Mouse (Mus musculus) kidney, embryonic 14.5 days (tissue): Measurements from ENCODE around the gene Sim2. TPM values are rescaled to one million over a fixed set of nuclear protein-coding genes. Genes with fewer than 3 reads are reported as not detected.

Source experiments
- ATAC-seq: fragments of 200-750 bp; cut with Nextera tagmentation; 2 replicates; pipeline ENCODE4 v1.8.0; 2017; ENCODE audit warnings: moderate number of reproducible peaks, mild to moderate bottlenecking, moderate TSS enrichment, moderate library complexity; ENCODE audit not compliant: low FRiP score, low TSS enrichment
- H3K27ac ChIP-seq: fragments of 300-500 bp; sonication (generic); 2 replicates; pipeline ENCODE4 v1.5.1; 2014; ENCODE audit warnings: low read depth, mild to moderate bottlenecking, low read length, moderate library complexity, mixed read lengths
- H3K27me3 ChIP-seq: fragments of 300-500 bp; sonication (generic); 2 replicates; pipeline ENCODE4 v1.6.1; 2014; ENCODE audit warnings: mild to moderate bottlenecking, low read length; ENCODE audit not compliant: control insufficient read depth, insufficient read depth
- H3K36me3 ChIP-seq: fragments of 300-500 bp; sonication (generic); 2 replicates; pipeline ENCODE4 v1.6.1; 2014; ENCODE audit warnings: low read length, mixed read lengths; ENCODE audit not compliant: control insufficient read depth, insufficient read depth
- H3K4me1 ChIP-seq: fragments of 300-500 bp; sonication (generic); 2 replicates; pipeline ENCODE4 v1.6.1; 2014; ENCODE audit warnings: low read length, mixed read lengths; ENCODE audit not compliant: control insufficient read depth, insufficient read depth
- H3K4me2 ChIP-seq: fragments of 300-500 bp; sonication (generic); replicated peaks from 2 replicates; pipeline ENCODE4 v1.6.1; 2014; ENCODE audit warnings: low read depth, mild to moderate bottlenecking, low read length
- H3K4me3 ChIP-seq: fragments of 300-500 bp; sonication (generic); 2 replicates; pipeline ENCODE4 v1.5.1; 2014; ENCODE audit warnings: mild to moderate bottlenecking, low read length
- H3K9ac ChIP-seq: fragments of 300-500 bp; sonication (generic); 2 replicates; pipeline ENCODE4 v1.6.1; 2014; ENCODE audit warnings: low read depth, mild to moderate bottlenecking, low read length, moderate library complexity
- H3K9me3 ChIP-seq: fragments of 300-500 bp; sonication (generic); 2 replicates; pipeline ENCODE4 v1.6.1; 2016; ENCODE audit warnings: low read length; ENCODE audit not compliant: control insufficient read depth
- WGBS: fragments of 180-500 bp; shearing (Covaris S2); extraction: QIAGEN DNeasy Blood & Tissue Kit; methylation state at CpG from one replicate; pipeline ENCODE4 v1.1.7; 2014; 5-methylcytosine and 5-hydroxymethylcytosine counted together
- polyA plus RNA-seq: library from polyadenylated mRNA; unstranded; fragments of >200 nt; fragmentation: Nextera tagmentation; extraction: Ambion mirVana; gene quantifications from 2 replicates; pipeline ENCODE4 v1.2.1, GENCODE M21; 2014

The Sim2 gene
- polyA plus RNA-seq, 1 experiment from 2014 or later: 2.5 TPM

- Histone ChIP-seq H3K4me1 (peaks cover 12% of the 10 kb centered on the region; the same call in 1 of the 2 replicates), H3K36me3 (no peaks in the 10 kb centered on the region), H3K27ac (no peak overlapping the region), H3K9me3 (no peaks in the 10 kb centered on the region), H3K4me3 (0 out of 2 replicates have a peak overlapping the region, but pooled peaks have one; percentile 1), H3K9ac (no peak overlapping the region), H3K4me2 (no peak overlapping the region), H3K27me3 (peaks cover 94% of the 10 kb centered on the region)
- no peak for ATAC-seq
- WGBS: under 1% methylated on average over 46 of the region's 46 CpGs
Observed at GRCm38 (mm10) chr16:94082960-94083847, 1.5 kb upstream of the Sim2 start.

DNA sequence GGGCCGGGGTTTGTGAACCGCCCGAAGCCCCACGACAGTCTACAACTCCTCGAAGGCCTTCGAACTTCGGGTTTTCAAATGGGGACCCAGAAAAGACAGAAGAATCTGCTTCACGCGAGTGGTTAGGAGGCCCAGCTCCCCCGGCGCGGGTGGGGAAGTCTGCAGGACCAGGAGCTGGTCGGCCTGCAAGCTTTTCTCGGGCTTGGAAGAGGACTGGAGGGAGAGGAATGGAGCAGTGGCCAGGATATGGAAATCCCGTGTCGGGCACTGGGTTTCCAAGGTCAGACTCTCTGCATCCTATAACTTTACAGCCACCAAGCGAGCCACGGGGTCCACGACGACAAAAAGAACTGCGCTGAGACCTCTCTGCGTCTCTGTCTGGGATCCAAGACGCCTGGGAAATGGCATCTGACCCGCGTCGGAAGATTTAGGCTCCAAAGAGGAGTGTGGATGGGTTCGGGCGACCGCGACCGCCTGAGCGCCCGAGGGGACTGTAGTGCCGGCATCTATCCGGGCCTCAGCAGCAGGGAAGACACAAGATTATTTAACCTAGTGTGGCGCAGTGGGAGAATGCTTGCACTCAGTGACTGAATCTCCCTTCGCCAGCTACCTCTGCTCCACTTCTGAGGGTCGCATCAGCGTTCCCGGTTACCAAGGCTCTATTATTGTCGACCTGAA is 744 bp upstream of the Sim2 start:
- ATAC-seq: no peak
- Histone ChIP-seq H3K9me3 (no peaks in the 10 kb centered on the region), H3K4me3 (peak overlapping the region; percentile 38; the same call in 1 of the 2 replicates), H3K9ac (no peak overlapping the region), H3K4me1 (peaks cover 12% of the 10 kb centered on the region; the same call in 1 of the 2 replicates), H3K27me3 (peaks cover 96% of the 10 kb centered on the region), H3K27ac (no peak overlapping the region), H3K4me2 (no peak overlapping the region), H3K36me3 (no peaks in the 10 kb centered on the region)
- WGBS: under 1% methylated on average over 41 of the region's 41 CpGs

- Histone ChIP-seq H3K27ac (no peak overlapping the region), H3K36me3 (no peaks in the 10 kb centered on the region), H3K4me1 (peaks cover 12% of the 10 kb centered on the region; the same call in 1 of the 2 replicates), H3K9me3 (no peaks in the 10 kb centered on the region), H3K4me2 (peak overlapping the region; percentile 59), H3K27me3 (peaks cover 97% of the 10 kb centered on the region), H3K9ac (peak overlapping the region; percentile 34), H3K4me3 (peak overlapping the region; percentile 38)
- WGBS: under 1% methylated on average over 57 of the region's 57 CpGs
- ATAC-seq: no peak
Observed at GRCm38 (mm10) chr16:94085603-94086285, 1.0 kb downstream of the Sim2 start.

GRCm38 (mm10) chr16:94086701-94087569 is 2.2 kb downstream of the Sim2 start:
- Histone ChIP-seq H3K36me3 (no peaks in the 10 kb centered on the region), H3K4me1 (peaks cover 12% of the 10 kb centered on the region; the same call in 1 of the 2 replicates), H3K27ac (no peak overlapping the region), H3K27me3 (peaks cover 97% of the 10 kb centered on the region), H3K4me2 (peak overlapping the region; percentile 5; the same call in 1 of the 2 replicates), H3K9me3 (no peaks in the 10 kb centered on the region), H3K4me3 (peak overlapping the region; percentile 9; the same call in 1 of the 2 replicates), H3K9ac (no peak overlapping the region)
- under 1% methylated on average over 47 of the region's 50 CpGs for WGBS
- ATAC-seq: no peak

DNA sequence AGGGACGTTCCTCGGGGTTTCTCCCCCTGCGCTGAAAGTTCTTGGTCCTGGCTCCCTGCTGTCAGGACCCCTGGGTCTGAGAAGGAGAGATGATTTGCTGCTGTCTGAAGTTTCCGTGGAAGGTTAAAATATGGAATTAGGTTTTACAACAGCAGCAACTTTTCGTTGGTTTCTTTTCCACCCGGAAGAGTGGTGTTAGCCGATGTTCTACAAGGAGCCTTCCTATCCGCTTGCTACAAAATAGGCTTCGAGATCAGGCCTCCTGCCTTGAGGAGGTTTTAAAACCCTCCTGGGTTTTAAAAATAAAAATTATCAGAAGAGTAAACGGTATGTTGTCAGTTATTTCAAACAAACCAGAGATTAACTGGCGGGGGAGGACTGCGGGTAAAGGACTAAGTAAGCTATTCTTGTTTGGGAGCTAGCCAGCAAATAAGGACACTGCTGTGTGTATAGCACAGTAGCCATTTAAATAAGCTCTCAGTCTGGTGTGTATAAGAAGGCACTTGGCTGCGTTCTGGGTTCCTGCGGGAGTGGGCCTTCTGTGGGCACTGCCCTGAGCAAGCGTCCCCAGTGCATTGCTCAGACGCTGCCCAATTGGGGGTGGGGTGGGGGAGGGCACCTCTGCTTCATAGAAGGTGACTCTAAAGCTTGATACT is 3.0 kb downstream of the Sim2 start:
- H3K27ac ChIP-seq: no peak overlapping the region
- H3K9me3 ChIP-seq: no peaks in the 10 kb centered on the region
- H3K4me1 ChIP-seq: peaks cover 12% of the 10 kb centered on the region; the same call in 1 of the 2 replicates
- WGBS: 2% methylated on average over 16 of the region's 16 CpGs
- H3K9ac ChIP-seq: no peak overlapping the region
- H3K36me3 ChIP-seq: no peaks in the 10 kb centered on the region
- no peak overlapping the region for H3K4me2 ChIP-seq
- H3K27me3 ChIP-seq: peaks cover 97% of the 10 kb centered on the region
- H3K4me3 ChIP-seq: peak overlapping the region; percentile 9; the same call in 1 of the 2 replicates
- no peak for ATAC-seq

DNA sequence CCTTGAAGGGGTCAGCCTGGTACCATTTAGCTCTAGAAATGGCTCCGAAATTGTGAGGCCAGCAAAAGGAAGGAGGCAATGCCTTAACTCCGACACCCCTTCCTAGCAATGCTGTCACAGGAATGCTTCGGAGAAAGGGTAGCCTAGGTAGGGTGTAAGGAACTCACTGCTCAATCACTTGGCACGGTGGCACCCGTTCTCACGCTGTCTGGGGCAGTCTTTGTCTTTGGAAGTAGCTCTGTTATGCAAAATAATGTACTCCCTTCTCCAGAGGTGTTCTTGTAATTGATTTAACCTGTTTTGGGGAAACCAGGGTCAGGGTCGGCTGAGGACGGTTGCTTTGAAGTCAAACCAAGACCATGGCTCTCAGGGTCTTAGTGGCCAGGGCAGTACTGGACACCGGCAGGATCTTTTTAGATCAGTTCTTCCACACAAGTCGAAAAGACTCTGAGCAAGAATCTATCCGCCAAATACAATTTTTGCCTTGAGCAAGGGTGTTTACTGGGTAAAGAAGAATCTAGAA is 3.6 kb downstream of the Sim2 start:
- no peak overlapping the region for H3K4me2 ChIP-seq
- WGBS: 3% methylated on average over 11 of the region's 11 CpGs
- H3K27ac ChIP-seq: no peak overlapping the region
- no peak overlapping the region for H3K4me3 ChIP-seq
- no peak for ATAC-seq
- H3K4me1 ChIP-seq: peaks cover 12% of the 10 kb centered on the region; the same call in 1 of the 2 replicates
- H3K9me3 ChIP-seq: no peaks in the 10 kb centered on the region
- H3K9ac ChIP-seq: no peak overlapping the region
- peaks cover 97% of the 10 kb centered on the region for H3K27me3 ChIP-seq
- no peaks in the 10 kb centered on the region for H3K36me3 ChIP-seq

- H3K9me3 ChIP-seq: no peaks in the 10 kb centered on the region
- H3K9ac ChIP-seq: no peak overlapping the region
- H3K27ac ChIP-seq: no peak overlapping the region
- peaks cover 12% of the 10 kb centered on the region; the same call in 1 of the 2 replicates for H3K4me1 ChIP-seq
- H3K4me3 ChIP-seq: no peak overlapping the region
- no peaks in the 10 kb centered on the region for H3K36me3 ChIP-seq
- no peak for ATAC-seq
- 4% methylated on average over 14 of the region's 14 CpGs for WGBS
- H3K4me2 ChIP-seq: no peak overlapping the region
- peaks cover 98% of the 10 kb centered on the region for H3K27me3 ChIP-seq
Observed at GRCm38 (mm10) chr16:94088819-94089692, 4.3 kb downstream of the Sim2 start.
